Comparison of ENCODE assay signal across 14 mouse cellular contexts in the genomic region with DNA sequence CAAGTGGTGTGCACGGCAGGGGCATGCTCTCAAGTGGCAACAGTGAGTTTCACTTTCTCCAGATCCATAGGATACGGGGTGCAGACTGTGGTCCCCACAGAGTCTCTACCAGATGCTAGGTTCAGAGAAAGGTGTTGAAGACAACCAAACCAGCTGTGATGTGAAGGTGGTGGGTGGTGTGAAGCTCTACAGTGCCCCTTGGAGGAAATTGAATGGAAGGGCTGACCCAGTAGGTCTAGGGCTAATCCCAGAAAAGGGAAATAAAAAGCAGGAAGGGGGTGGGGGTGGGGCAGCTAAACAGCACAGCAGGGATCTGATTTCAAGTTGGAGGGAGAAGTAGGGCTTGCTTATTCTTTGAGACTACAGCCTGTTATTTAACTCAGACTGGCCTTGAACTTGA. TPM values are rescaled to one million over a fixed set of nuclear protein-coding genes. Genes with fewer than 3 reads are reported as not detected.
A peak's percentile ranks its signal among the peaks of the same experiment; 100 is the strongest.
DNase-seq lines count a peak whose midpoint lies in the region; ATAC-seq and TF ChIP-seq lines count a peak whose summit lies in the region.
"Had no signal": no experiment of that assay in that cellular context is flagged by ENCODE, and none has a peak within 500 bp of the region (broad histone marks: within the 10 kb centered on the region; RNA-seq: fewer than 3 reads in every experiment).

No protein-coding gene starts in this region.

- H3K4me3 ChIP-seq in kidney, adult 2 months (ENCODE audit: insufficient read depth, low read depth, low read length), result no peak overlapping the region
- H3K4me3 ChIP-seq in forebrain, embryonic 11.5 days (ENCODE audit: low read depth, low read length), result no peak overlapping the region
- H3K4me3 ChIP-seq: embryonic facial prominence, embryonic 12.5 days; heart, embryonic 15.5 days; limb, embryonic 13.5 days had no signal

- TF ChIP-seq POLR2A in kidney, adult 2 months (IDR thresholded peaks at IDR 0.05; ENCODE audit: low read depth, low read length), result no peak

- H3K27ac ChIP-seq in kidney, adult 2 months (ENCODE audit: insufficient read depth, low read depth, low read length), result no peak overlapping the region
- no peak overlapping the region for H3K27ac ChIP-seq in forebrain, embryonic 11.5 days (ENCODE audit: low read depth, low read length)
- H3K27ac ChIP-seq: embryonic facial prominence, embryonic 12.5 days; heart, embryonic 15.5 days; limb, embryonic 13.5 days had no signal

- WGBS in kidney, adult 2 months, result 70% methylated on average over 2 of the region's 2 CpGs
- 73% methylated on average over 2 of the region's 2 CpGs for WGBS in forebrain, embryonic 11.5 days

- TF ChIP-seq CTCF in kidney, adult 2 months (conservative IDR thresholded peaks at IDR 0.05; ENCODE audit: insufficient read depth, insufficient read length, low read depth, low read length), result peak; percentile 40

- H3K27me3 ChIP-seq in kidney, adult 2 months (replicated peaks; ENCODE audit: control insufficient read depth, insufficient read depth, low read length), result no peaks in the 10 kb centered on the region
- H3K27me3 ChIP-seq in forebrain, embryonic 11.5 days (ENCODE audit: control insufficient read depth, insufficient read depth, low read length), result no peaks in the 10 kb centered on the region
- H3K27me3 ChIP-seq: embryonic facial prominence, embryonic 12.5 days; heart, embryonic 15.5 days; limb, embryonic 13.5 days had no signal

- no peak for ATAC-seq in forebrain, embryonic 11.5 days (replicated peaks; ENCODE audit: low FRiP score)
- no peak for ATAC-seq in cerebellum, adult (ENCODE audit: insufficient number of reproducible peaks, low FRiP score, low TSS enrichment)
- ATAC-seq: forebrain, embryonic 16.5 days had no signal

- no peaks in the 10 kb centered on the region for H3K4me1 ChIP-seq in kidney, adult 2 months (ENCODE audit: control insufficient read depth, insufficient read depth, low read length)
- H3K4me1 ChIP-seq in forebrain, embryonic 11.5 days (replicated peaks; ENCODE audit: control insufficient read depth, insufficient read depth, low read length), result no peaks in the 10 kb centered on the region
- H3K4me1 ChIP-seq: heart, embryonic 15.5 days had no signal

- no peak for DNase-seq in kidney, adult 2 months
- no peak for DNase-seq in kidney, postnatal 10 days
- peak; percentile 43 for DNase-seq in thymus, postnatal 14 days
- DNase-seq in thymus, postnatal 0 days (ENCODE audit: low spot score), result no peak
- peak; percentile 25 for DNase-seq in forelimb bud, embryonic 11.5 days (ENCODE audit: low read depth, low spot score)
- no peak for DNase-seq in forebrain, embryonic 11.5 days (ENCODE audit: low spot score)
- no peak for DNase-seq in frontal cortex, postnatal 10 days (ENCODE audit: low spot score in 2 of 2)
- DNase-seq: kidney, adult 18-20 months; layer of hippocampus, adult 9-11 months had no signal

- H3K9ac ChIP-seq in forebrain, embryonic 11.5 days (ENCODE audit: low read length), result no peak overlapping the region
- H3K9ac ChIP-seq: embryonic facial prominence, embryonic 12.5 days; heart, embryonic 15.5 days; limb, embryonic 13.5 days had no signal

- no peaks in the 10 kb centered on the region for H3K9me3 ChIP-seq in forebrain, embryonic 11.5 days (ENCODE audit: control insufficient read depth, low read length)
- H3K9me3 ChIP-seq: embryonic facial prominence, embryonic 12.5 days; heart, embryonic 15.5 days; limb, embryonic 13.5 days had no signal

- H3K4me2 ChIP-seq in forebrain, embryonic 11.5 days (ENCODE audit: low read depth, low read length, severe bottlenecking), result no peak overlapping the region
- H3K4me2 ChIP-seq: embryonic facial prominence, embryonic 12.5 days; heart, embryonic 15.5 days; limb, embryonic 13.5 days had no signal

- no peaks in the 10 kb centered on the region for H3K36me3 ChIP-seq in kidney, adult 2 months (ENCODE audit: control insufficient read depth, insufficient read depth, low read length)
- no peaks in the 10 kb centered on the region for H3K36me3 ChIP-seq in forebrain, embryonic 11.5 days (ENCODE audit: control insufficient read depth, insufficient read depth, low read length)
- H3K36me3 ChIP-seq: embryonic facial prominence, embryonic 12.5 days; heart, embryonic 15.5 days; limb, embryonic 13.5 days had no signal

RNA-seq across cellular contexts. Expression of gene Armc2, which starts 58.4 kb away (rescaled TPM):
- polyA plus RNA-seq in kidney, adult 2 months (2012; rRNA removed), result 0.24 and 0.50 TPM in 2 replicates
- 0.25 and 0.45 TPM in 2 replicates for polyA plus RNA-seq in thymus, postnatal 0 days (2015; fragmentation: Nextera tagmentation; extraction: Ambion mirVana)
- polyA plus RNA-seq in forebrain, embryonic 11.5 days (2014; fragmentation: Nextera tagmentation; extraction: Ambion mirVana), result 4.5 and 5.7 TPM in 2 replicates

Comparison
In these comparisons a context has a peak if more than half of its experiments do, and no peak if none do; other contexts are left out.
1. DNase-seq: peak in thymus, postnatal 14 days (single experiment) and forelimb bud, embryonic 11.5 days (single experiment); none in kidney, adult 2 months (single experiment), kidney, postnatal 10 days (single experiment), thymus, postnatal 0 days (single experiment), forebrain, embryonic 11.5 days (single experiment) and frontal cortex, postnatal 10 days (0 of 2).